Mouse (Mus musculus): ENCODE results near the gene Igfn1. TPM values are rescaled to one million over a fixed set of nuclear protein-coding genes. Genes with fewer than 3 reads are reported as not detected.

Igfn1 gene
- polyA plus RNA-seq, 1 experiment, result not detected

GRCm38 (mm10) chr1:135929876-135930275 is 76.3 kb downstream of the Igfn1 start:
- Histone ChIP-seq H3K4me1 (ENCODE audit: control insufficient read depth, insufficient read depth, insufficient read length, low read length) (no peaks in the 10 kb centered on the region), H3K27ac (replicated peaks; ENCODE audit: low read depth, low read length) (no peak overlapping the region), H3K4me3 (ENCODE audit: insufficient read depth, low read depth, low read length) (no peak overlapping the region)

GRCm38 (mm10) chr1:135925848-135926247 is 80.3 kb downstream of the Igfn1 start:
- Histone ChIP-seq H3K4me1 (ENCODE audit: control insufficient read depth, insufficient read depth, insufficient read length, low read length) (no peaks in the 10 kb centered on the region), H3K27ac (replicated peaks; ENCODE audit: low read depth, low read length) (no peak overlapping the region), H3K4me3 (ENCODE audit: insufficient read depth, low read depth, low read length) (no peak overlapping the region)

- Histone ChIP-seq H3K27ac (replicated peaks; ENCODE audit: low read depth, low read length) (no peak overlapping the region), H3K4me3 (ENCODE audit: insufficient read depth, low read depth, low read length) (no peak overlapping the region), H3K4me1 (ENCODE audit: control insufficient read depth, insufficient read depth, insufficient read length, low read length) (no peaks in the 10 kb centered on the region)
These were observed 81.7 kb downstream of the Igfn1 start for GRCm38 (mm10) chr1:135924377-135924994.

GRCm38 (mm10) chr1:135923229-135923628 is 82.9 kb downstream of the Igfn1 start:
- H3K4me3 ChIP-seq (ENCODE audit: insufficient read depth, low read depth, low read length), result no peak overlapping the region
- no peaks in the 10 kb centered on the region for H3K4me1 ChIP-seq (ENCODE audit: control insufficient read depth, insufficient read depth, insufficient read length, low read length)
- H3K27ac ChIP-seq (replicated peaks; ENCODE audit: low read depth, low read length), result no peak overlapping the region

GRCm38 (mm10) chr1:135918644-135919407 is 87.3 kb downstream of the Igfn1 start, which contains the start of gene Pkp1:
Pkp1 (minus strand) TSS chr1:135919207.
- Histone ChIP-seq H3K4me3 (ENCODE audit: insufficient read depth, low read depth, low read length) (no peak within 1 kb of the TSS), H3K4me1 (ENCODE audit: control insufficient read depth, insufficient read depth, insufficient read length, low read length) (no peaks in the 10 kb centered on the region), H3K27ac (replicated peaks; ENCODE audit: low read depth, low read length) (no peak within 1 kb of the TSS)

- no peak overlapping the region for H3K4me3 ChIP-seq (ENCODE audit: insufficient read depth, low read depth, low read length)
- no peak overlapping the region for H3K27ac ChIP-seq (replicated peaks; ENCODE audit: low read depth, low read length)
- H3K4me1 ChIP-seq (ENCODE audit: control insufficient read depth, insufficient read depth, insufficient read length, low read length), result no peaks in the 10 kb centered on the region
These were observed 88.9 kb downstream of the Igfn1 start for GRCm38 (mm10) chr1:135917206-135917605.

- Histone ChIP-seq H3K4me1 (ENCODE audit: control insufficient read depth, insufficient read depth, insufficient read length, low read length) (no peaks in the 10 kb centered on the region), H3K4me3 (ENCODE audit: insufficient read depth, low read depth, low read length) (no peak overlapping the region), H3K27ac (replicated peaks; ENCODE audit: low read depth, low read length) (no peak overlapping the region)
These were observed 89.6 kb downstream of the Igfn1 start for GRCm38 (mm10) chr1:135916486-135917058.

- no peak overlapping the region for H3K4me3 ChIP-seq (ENCODE audit: insufficient read depth, low read depth, low read length)
- H3K27ac ChIP-seq (replicated peaks; ENCODE audit: low read depth, low read length), result no peak overlapping the region
- no peaks in the 10 kb centered on the region for H3K4me1 ChIP-seq (ENCODE audit: control insufficient read depth, insufficient read depth, insufficient read length, low read length)
These were observed 92.5 kb downstream of the Igfn1 start for GRCm38 (mm10) chr1:135913657-135914056.

- no peak overlapping the region for H3K4me3 ChIP-seq (ENCODE audit: insufficient read depth, low read depth, low read length)
- H3K27ac ChIP-seq (replicated peaks; ENCODE audit: low read depth, low read length), result no peak overlapping the region
- no peaks in the 10 kb centered on the region for H3K4me1 ChIP-seq (ENCODE audit: control insufficient read depth, insufficient read depth, insufficient read length, low read length)
These were observed 96.8 kb downstream of the Igfn1 start for GRCm38 (mm10) chr1:135909381-135909780.

- H3K27ac ChIP-seq (replicated peaks; ENCODE audit: low read depth, low read length), result no peak overlapping the region
- H3K4me1 ChIP-seq (ENCODE audit: control insufficient read depth, insufficient read depth, insufficient read length, low read length), result no peaks in the 10 kb centered on the region
- H3K4me3 ChIP-seq (ENCODE audit: insufficient read depth, low read depth, low read length), result no peak overlapping the region
These were observed 99.4 kb downstream of the Igfn1 start for GRCm38 (mm10) chr1:135906736-135907135.

Other genes starting within 250 kb of the Igfn1 start
- 498 and 651 TPM in 2 replicates for gene Phlda3, start 240.2 kb downstream of the Igfn1 start, polyA plus RNA-seq (2012; ENCODE audit: insufficient read depth, insufficient read length, missing spikeins)
- gene Tnni1, start 226.9 kb downstream of the Igfn1 start, polyA plus RNA-seq (2012; ENCODE audit: insufficient read depth, insufficient read length, missing spikeins), result 13.6 and 19.7 TPM in 2 replicates
- gene Lad1, start 187.7 kb downstream of the Igfn1 start, polyA plus RNA-seq (2012; ENCODE audit: insufficient read depth, insufficient read length, missing spikeins), result not detected in 2 replicates
- not detected in 2 replicates for gene Tnnt2, start 170.0 kb downstream of the Igfn1 start, polyA plus RNA-seq (2012; ENCODE audit: insufficient read depth, insufficient read length, missing spikeins)
- not detected in 2 replicates for gene Pkp1, start 87.1 kb downstream of the Igfn1 start, polyA plus RNA-seq (2012; ENCODE audit: insufficient read depth, insufficient read length, missing spikeins)
- gene Tmem9, start 1.8 kb upstream of the Igfn1 start, polyA plus RNA-seq (2012; ENCODE audit: insufficient read depth, insufficient read length, missing spikeins), result 20.0 and 26.3 TPM in 2 replicates
- not detected in 2 replicates for gene Ascl5, start 44.5 kb upstream of the Igfn1 start, polyA plus RNA-seq (2012; ENCODE audit: insufficient read depth, insufficient read length, missing spikeins)
- 3.4 and 11.1 TPM in 2 replicates for gene Cacna1s, start 46.4 kb upstream of the Igfn1 start, polyA plus RNA-seq (2012; ENCODE audit: insufficient read depth, insufficient read length, missing spikeins)
- 1.3 TPM in 2 replicates for gene Kif21b, start 125.0 kb upstream of the Igfn1 start, polyA plus RNA-seq (2012; ENCODE audit: insufficient read depth, insufficient read length, missing spikeins)
- not detected in 2 replicates for gene Mroh3, start 206.5 kb upstream of the Igfn1 start, polyA plus RNA-seq (2012; ENCODE audit: insufficient read depth, insufficient read length, missing spikeins)
- not detected in 2 replicates for gene Inava, start 227.9 kb upstream of the Igfn1 start, polyA plus RNA-seq (2012; ENCODE audit: insufficient read depth, insufficient read length, missing spikeins)

Data from brown adipose tissue, adult 24 weeks (tissue).